Mouse (Mus musculus) midbrain, embryonic 11.5 days (tissue): ENCODE results near the gene Hoxd8. TPM values are rescaled to one million over a fixed set of nuclear protein-coding genes. Genes with fewer than 3 reads are reported as not detected.

ENCODE experiments used
- ATAC-seq: fragments of 200-750 bp; cut with Nextera tagmentation; 2 replicates; pipeline ENCODE4 v1.8.0; 2017; ENCODE audit warnings: moderate TSS enrichment, moderate library complexity; ENCODE audit not compliant: low FRiP score
- DNase-seq: peaks from one replicate; pipeline ENCODE4 v3.0.0; 2015; ENCODE audit warnings: low spot score; ENCODE audit errors: missing footprints
- H3K27ac ChIP-seq: fragments of 300-500 bp; sonication (generic); 2 replicates; pipeline ENCODE4 v1.5.1; 2014; ENCODE audit warnings: low read depth, low read length
- H3K27me3 ChIP-seq: fragments of 300-500 bp; sonication (generic); 2 replicates; pipeline ENCODE4 v1.6.1; 2014; ENCODE audit warnings: mild to moderate bottlenecking, low read length, moderate library complexity, mixed read lengths; ENCODE audit not compliant: control insufficient read depth, insufficient read depth
- H3K36me3 ChIP-seq: fragments of 300-500 bp; sonication (generic); 2 replicates; pipeline ENCODE4 v1.6.1; 2014; ENCODE audit warnings: mild to moderate bottlenecking, low read length, moderate library complexity, mixed read lengths; ENCODE audit not compliant: control insufficient read depth, insufficient read depth
- H3K4me1 ChIP-seq: fragments of 300-500 bp; sonication (generic); 2 replicates; pipeline ENCODE4 v1.6.1; 2014; ENCODE audit warnings: low read length; ENCODE audit not compliant: control insufficient read depth, insufficient read depth
- H3K4me2 ChIP-seq: fragments of 300-500 bp; sonication (generic); 2 replicates; pipeline ENCODE4 v1.6.1; 2014; ENCODE audit warnings: mild to moderate bottlenecking, moderate library complexity
- H3K4me3 ChIP-seq: fragments of 300-500 bp; sonication (generic); 2 replicates; pipeline ENCODE4 v1.5.1; 2014; ENCODE audit warnings: low read depth, low read length
- H3K9ac ChIP-seq: fragments of 300-500 bp; sonication (generic); 2 replicates; pipeline ENCODE4 v1.6.1; 2014; ENCODE audit warnings: low read length
- H3K9me3 ChIP-seq: fragments of 300-500 bp; sonication (generic); 2 replicates; pipeline ENCODE4 v1.6.1; 2016; ENCODE audit warnings: low read length; ENCODE audit not compliant: control insufficient read depth
- WGBS: fragments of 180-500 bp; shearing (Covaris S2); extraction: QIAGEN DNeasy Blood & Tissue Kit; methylation state at CpG from one replicate; pipeline ENCODE4 v1.1.7; 2014; 5-methylcytosine and 5-hydroxymethylcytosine counted together
- polyA plus RNA-seq: library from polyadenylated mRNA; unstranded; fragments of >200 nt; fragmentation: Nextera tagmentation; extraction: Ambion mirVana; gene quantifications from 2 replicates; pipeline ENCODE4 v1.2.1, GENCODE M21; 2014

Hoxd8 gene
- polyA plus RNA-seq, 1 experiment from 2014 or later = 0.11 TPM

DNA sequence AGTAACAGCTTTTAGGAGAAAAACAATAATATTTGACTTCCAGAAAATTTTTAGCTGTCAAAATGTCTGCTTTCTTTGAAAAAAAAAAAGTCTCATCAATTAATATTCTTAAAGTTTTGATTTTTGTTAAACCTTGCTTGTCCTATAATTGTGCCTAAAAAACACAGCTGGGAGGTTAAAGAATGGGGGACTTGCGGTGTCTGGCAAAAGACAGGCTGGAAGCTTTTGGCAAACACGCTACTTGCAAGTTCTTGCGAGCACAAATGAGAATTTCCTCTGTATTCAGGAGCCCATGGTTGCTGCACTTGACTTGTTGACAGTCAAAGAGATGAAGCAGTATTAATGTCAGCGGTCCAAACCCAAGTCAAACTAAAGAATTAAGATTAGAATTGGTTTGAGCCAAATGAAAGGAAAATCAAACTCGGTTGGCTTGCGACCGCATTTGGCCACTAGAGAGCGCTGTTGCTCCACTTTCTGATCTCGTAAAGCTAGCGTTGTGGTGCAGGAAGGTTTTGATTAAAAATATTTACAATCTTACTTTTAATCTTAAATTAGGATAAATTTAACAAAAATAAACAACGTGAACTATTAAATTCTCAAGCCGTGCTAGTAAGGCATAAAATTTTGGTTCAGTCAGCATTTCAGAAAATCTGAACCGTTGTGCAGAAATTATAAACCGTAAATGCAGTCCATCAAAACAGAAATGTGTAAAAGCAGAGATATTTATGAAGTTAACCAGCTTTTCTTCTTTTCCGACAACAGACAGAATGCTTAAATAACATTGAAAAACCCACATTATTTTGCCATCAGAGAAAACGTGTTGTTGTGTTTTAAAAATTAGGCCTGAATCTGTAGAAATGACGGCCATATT, 2.2 kb upstream of the Hoxd8 start:
- Histone ChIP-seq H3K4me2 (no peak overlapping the region), H3K4me1 (peaks cover 18% of the 10 kb centered on the region), H3K9me3 (no peaks in the 10 kb centered on the region), H3K27ac (no peak overlapping the region), H3K9ac (no peak overlapping the region), H3K4me3 (no peak overlapping the region), H3K27me3 (peaks cover 98% of the 10 kb centered on the region), H3K36me3 (no peaks in the 10 kb centered on the region)
- 12% methylated on average over 17 of the region's 17 CpGs for WGBS
- ATAC-seq = no peak
- DNase-seq = peak; percentile 95

DNA sequence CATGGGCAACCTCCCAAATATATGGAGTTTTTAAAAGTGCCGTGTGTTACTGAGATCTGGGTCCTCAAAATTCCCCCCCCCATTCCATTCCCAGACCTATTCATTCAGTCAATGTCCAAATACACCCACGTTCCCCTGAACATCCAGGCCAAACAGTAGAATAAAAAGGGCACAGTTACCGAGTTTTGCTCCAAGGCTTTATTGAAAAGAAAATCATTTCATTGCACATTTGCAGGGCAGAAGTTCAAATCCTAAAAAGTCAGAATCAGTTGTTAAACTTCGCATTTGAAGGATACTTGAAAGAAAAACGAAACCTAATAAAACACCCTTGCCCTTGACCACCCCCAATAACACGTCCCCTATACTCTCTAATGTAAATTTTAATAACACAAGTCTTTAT, 1.6 kb upstream of the Hoxd8 start:
- H3K4me2 ChIP-seq = no peak overlapping the region
- H3K27ac ChIP-seq = no peak overlapping the region
- ATAC-seq = no peak
- no peaks in the 10 kb centered on the region for H3K9me3 ChIP-seq
- WGBS = 15% methylated on average over 6 of the region's 6 CpGs
- H3K4me1 ChIP-seq = peaks cover 17% of the 10 kb centered on the region
- no peak overlapping the region for H3K4me3 ChIP-seq
- no peak overlapping the region for H3K9ac ChIP-seq
- H3K27me3 ChIP-seq = peaks cover 98% of the 10 kb centered on the region
- DNase-seq = peak; percentile 94
- no peaks in the 10 kb centered on the region for H3K36me3 ChIP-seq

DNA sequence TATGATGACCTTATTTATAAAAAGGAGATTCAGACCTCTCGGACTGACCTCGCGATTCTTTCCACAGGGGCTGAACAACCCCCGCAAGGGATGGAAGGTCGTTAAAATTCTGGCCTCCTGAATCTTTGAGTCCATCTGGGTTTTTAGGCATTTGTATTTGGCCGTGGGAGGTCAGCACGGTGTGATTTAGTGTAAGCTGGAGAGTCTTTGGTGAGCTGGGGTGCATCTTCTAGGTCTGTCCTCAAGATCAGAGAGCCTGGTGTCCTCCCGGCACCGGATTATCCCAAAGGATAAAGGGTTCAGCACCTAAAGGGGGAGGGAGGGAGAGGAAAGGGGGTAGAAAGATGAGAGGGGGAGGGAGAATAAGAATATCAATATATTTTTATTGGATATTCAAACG, 1.1 kb upstream of the Hoxd8 start:
- no peaks in the 10 kb centered on the region for H3K36me3 ChIP-seq
- no peaks in the 10 kb centered on the region for H3K9me3 ChIP-seq
- WGBS = 2% methylated on average over 10 of the region's 10 CpGs
- H3K4me2 ChIP-seq = no peak overlapping the region
- H3K27me3 ChIP-seq = peaks cover 98% of the 10 kb centered on the region
- DNase-seq = peak; percentile 95
- H3K4me1 ChIP-seq = peaks cover 13% of the 10 kb centered on the region
- no peak overlapping the region for H3K9ac ChIP-seq
- H3K27ac ChIP-seq = no peak overlapping the region
- H3K4me3 ChIP-seq = no peak overlapping the region
- ATAC-seq = no peak

DNA sequence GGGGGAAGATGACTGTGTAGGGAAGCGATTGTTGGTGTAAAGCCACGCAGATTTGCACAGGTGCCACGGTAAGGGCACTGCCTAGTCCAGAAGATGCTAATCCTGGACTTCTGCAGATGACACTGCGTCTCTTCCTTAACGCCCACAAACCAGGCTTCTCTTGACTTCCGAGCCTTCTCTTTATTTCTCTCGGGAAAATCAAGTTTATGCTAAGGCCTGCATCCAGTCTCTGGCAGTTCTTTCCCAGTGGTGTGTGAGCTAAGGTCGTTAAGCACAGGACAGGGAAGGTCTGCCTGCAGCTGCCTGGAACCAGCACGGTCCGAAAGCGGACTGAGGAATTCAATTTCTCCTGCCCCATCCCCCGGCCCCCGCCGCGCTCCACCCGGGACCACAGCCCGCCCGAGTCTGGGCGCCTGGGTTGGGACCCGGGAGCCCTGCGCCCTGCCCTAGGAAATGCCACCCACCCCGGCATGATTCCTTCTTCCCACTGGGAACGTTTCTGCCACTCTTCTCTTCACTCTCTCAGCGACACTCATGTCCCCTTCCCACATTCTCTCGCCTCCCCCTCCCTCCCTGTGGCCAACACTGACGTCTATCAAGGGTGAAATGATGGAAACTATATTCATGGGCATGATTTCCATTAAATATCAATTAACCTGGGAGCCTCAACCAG, 559 bp upstream of the Hoxd8 start:
- no peak overlapping the region for H3K4me3 ChIP-seq

DNA sequence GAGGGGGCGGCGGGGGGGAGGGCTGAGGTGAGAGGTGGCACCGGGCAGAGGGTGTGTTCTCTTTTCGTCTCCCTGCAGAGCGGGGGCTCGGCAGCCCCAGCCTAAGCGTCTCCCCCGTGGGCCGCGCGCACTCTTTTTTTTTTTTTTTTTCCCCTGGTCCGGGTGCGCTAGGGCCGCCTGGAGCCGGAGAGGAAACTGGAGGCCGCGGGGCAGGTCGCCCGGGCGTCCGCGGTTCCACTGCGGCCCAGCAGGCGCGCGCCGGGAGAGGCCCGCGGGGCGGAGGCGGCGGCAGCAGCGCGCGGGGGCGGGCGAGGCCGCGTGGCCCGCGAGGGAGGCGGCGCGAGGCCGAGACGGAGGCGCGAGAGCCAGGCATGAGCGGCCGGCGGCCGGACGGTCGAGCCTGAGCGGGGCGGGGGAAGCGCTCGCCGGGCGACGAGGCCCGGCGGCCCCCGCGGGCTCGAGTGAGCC, 618 bp downstream of the Hoxd8 start:
- Histone ChIP-seq H3K27ac (no peak overlapping the region), H3K4me2 (peak overlapping the region; percentile 49), H3K9ac (no peak overlapping the region), H3K36me3 (no peaks in the 10 kb centered on the region), H3K4me3 (peak overlapping the region; percentile 34), H3K9me3 (no peaks in the 10 kb centered on the region), H3K4me1 (peaks cover 13% of the 10 kb centered on the region), H3K27me3 (peaks cover 98% of the 10 kb centered on the region)
- ATAC-seq (peak; percentile 67), DNase-seq (no peak)
- WGBS = under 1% methylated on average over 53 of the region's 66 CpGs

More for the DNA sequence above, 559 bp upstream of the Hoxd8 start:
- Histone ChIP-seq H3K36me3 (no peaks in the 10 kb centered on the region), H3K9ac (no peak overlapping the region), H3K9me3 (no peaks in the 10 kb centered on the region), H3K27ac (no peak overlapping the region), H3K27me3 (peaks cover 98% of the 10 kb centered on the region), H3K4me1 (peaks cover 13% of the 10 kb centered on the region), H3K4me2 (no peak overlapping the region)
- WGBS = under 1% methylated on average over 26 of the region's 26 CpGs
- ATAC-seq = no peak
- peak; percentile 94 for DNase-seq

DNA sequence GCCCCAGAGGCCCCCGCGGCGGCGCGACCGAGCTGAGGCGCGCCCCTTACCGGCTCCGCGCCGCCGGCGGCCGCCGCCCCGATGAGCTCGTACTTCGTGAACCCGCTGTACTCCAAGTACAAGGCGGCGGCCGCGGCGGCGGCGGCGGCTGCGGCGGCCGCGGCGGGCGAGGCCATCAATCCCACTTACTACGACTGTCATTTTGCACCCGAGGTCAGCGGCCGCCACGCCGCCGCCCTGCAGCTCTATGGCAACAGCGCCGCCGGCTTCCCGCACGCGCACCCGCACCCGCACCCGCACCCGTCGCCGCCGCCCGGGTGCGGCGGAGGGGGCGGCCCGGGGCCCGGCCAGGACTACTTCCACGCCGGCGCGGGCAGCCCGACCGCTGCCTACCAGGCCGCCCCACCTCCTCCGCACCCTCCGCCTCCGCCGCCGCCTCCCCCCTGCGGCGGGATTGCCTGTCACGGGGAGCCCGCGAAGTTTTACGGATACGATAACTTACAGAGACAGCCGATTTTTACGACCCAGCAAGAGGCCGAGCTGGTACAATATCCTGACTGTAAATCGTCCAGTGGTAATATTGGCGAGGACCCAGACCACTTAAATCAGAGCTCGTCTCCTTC, 1.2 kb downstream of the Hoxd8 start:
- no peak overlapping the region for H3K9ac ChIP-seq
- H3K27ac ChIP-seq = no peak overlapping the region
- ATAC-seq (peak; percentile 42), DNase-seq (peak; percentile 93)
- peak overlapping the region; percentile 49 for H3K4me2 ChIP-seq
- peaks cover 98% of the 10 kb centered on the region for H3K27me3 ChIP-seq
- H3K4me3 ChIP-seq = peak overlapping the region; percentile 34
- no peaks in the 10 kb centered on the region for H3K36me3 ChIP-seq
- under 1% methylated on average over 68 of the region's 85 CpGs for WGBS
- no peaks in the 10 kb centered on the region for H3K9me3 ChIP-seq
- peaks cover 13% of the 10 kb centered on the region for H3K4me1 ChIP-seq

DNA sequence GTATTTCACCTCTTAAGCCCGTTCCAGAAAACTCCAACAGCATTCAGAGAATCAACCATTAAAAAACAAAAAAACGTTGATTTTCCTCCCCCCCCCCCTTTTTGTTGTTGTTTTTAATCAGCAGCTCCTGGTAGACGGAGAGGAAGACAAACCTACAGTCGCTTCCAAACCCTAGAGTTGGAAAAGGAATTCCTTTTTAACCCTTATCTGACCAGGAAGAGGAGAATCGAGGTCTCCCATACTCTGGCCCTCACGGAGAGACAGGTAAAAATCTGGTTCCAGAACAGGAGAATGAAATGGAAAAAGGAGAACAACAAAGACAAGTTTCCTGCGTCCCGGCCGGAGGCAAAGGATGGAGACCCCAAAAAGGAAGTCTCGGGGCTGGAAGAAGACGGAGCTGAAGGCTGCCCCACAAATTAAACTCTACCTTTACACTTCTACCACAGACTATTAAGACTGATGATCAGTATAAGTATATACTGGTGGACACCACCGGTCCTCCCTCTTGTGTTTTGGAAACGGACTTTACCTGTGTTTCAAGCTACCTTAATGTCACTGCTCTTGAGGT, 2.1 kb downstream of the Hoxd8 start:
- Histone ChIP-seq H3K27me3 (peaks cover 96% of the 10 kb centered on the region), H3K4me2 (no peak overlapping the region), H3K36me3 (no peaks in the 10 kb centered on the region), H3K9me3 (no peaks in the 10 kb centered on the region), H3K9ac (no peak overlapping the region), H3K4me1 (peaks cover 13% of the 10 kb centered on the region), H3K27ac (no peak overlapping the region), H3K4me3 (no peak overlapping the region)
- DNase-seq = peak; percentile 94
- 2% methylated on average over 13 of the region's 13 CpGs for WGBS
- ATAC-seq = no peak

DNA sequence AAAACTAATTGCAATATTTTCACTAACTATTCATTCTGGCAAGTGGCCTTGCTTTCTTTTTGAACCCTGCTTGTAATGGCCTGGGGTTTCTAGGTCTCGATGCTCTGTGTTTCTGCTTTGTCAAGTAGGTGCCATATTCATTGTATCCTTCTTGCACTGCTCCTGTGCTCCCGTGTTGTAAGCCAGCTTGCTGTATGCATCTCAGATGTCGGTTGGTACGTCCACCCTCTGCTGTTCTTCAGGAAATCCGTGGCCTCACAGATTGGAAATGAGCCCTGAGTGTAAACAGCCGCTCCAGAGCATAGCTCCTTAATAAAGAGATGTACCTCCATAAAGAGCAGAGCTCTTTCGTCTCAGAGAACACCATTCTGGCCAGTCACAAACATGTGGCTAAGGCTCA, 3.2 kb downstream of the Hoxd8 start:
- ATAC-seq (no peak), DNase-seq (no peak)
- H3K4me2 ChIP-seq = no peak overlapping the region
- peaks cover 97% of the 10 kb centered on the region for H3K27me3 ChIP-seq
- peaks cover 13% of the 10 kb centered on the region for H3K4me1 ChIP-seq
- no peaks in the 10 kb centered on the region for H3K36me3 ChIP-seq
- no peaks in the 10 kb centered on the region for H3K9me3 ChIP-seq
- WGBS = 4% methylated on average over 7 of the region's 7 CpGs
- H3K4me3 ChIP-seq = no peak overlapping the region
- H3K27ac ChIP-seq = no peak overlapping the region
- no peak overlapping the region for H3K9ac ChIP-seq
